Mouse (Mus musculus) kidney, adult 2 months (tissue): ENCODE results near the gene Cracr2a.

ENCODE experiments used
- CTCF ChIP-seq: fragments of 200-500 bp; conservative IDR thresholded peaks from 2 replicates; pipeline ENCODE4 v1.5.1; 2011; ENCODE audit warnings: low read depth, mild to moderate bottlenecking, control low read depth, low read length, moderate library complexity, mixed read lengths; ENCODE audit not compliant: insufficient read depth, insufficient read length
- POLR2A ChIP-seq: fragments of 200-500 bp; IDR thresholded peaks from one replicate; pipeline ENCODE4 v1.6.1; 2011; ENCODE audit warnings: low read depth, low read length, control low read depth

DNA sequence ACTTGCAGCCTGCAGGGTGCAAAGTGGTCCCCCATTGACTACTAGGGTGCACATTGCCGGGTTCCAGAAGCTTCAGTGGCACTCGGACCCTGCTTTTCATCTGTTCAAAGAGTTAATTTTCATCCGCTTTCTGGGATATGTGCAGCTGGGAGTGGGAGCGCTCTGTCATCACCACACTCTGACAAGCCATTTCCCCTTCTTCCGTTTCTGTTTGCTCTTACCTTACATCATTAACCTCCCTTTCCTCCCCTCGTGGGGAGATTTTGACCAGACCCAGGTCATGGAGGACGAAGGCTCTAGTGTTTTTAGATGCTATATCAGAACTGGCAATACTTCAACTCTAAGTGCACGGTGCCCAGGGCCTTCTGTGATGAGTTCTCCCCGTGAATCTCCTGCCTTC, 38.8 kb upstream of the Cracr2a start:
- TF ChIP-seq CTCF (no peak), POLR2A (no peak)
